Mouse (Mus musculus) neural tube, embryonic 15.5 days (tissue): Measurements from ENCODE around the gene Pml. TPM values are rescaled to one million over a fixed set of nuclear protein-coding genes. Genes with fewer than 3 reads are reported as not detected.

Experiments used
- ATAC-seq: fragments of 200-750 bp; cut with Nextera tagmentation; 2 replicates; pipeline ENCODE4 v1.8.0; 2017; ENCODE audit warnings: mild to moderate bottlenecking, moderate TSS enrichment, moderate library complexity; ENCODE audit not compliant: low FRiP score
- H3K27ac ChIP-seq: fragments of 300-500 bp; sonication (generic); replicated peaks from 2 replicates; pipeline ENCODE4 v1.5.1; 2015; ENCODE audit warnings: mild to moderate bottlenecking, inconsistent platforms
- H3K27me3 ChIP-seq: fragments of 300-500 bp; sonication (generic); replicated peaks from 2 replicates; pipeline ENCODE4 v1.6.1; 2015; ENCODE audit warnings: inconsistent platforms
- H3K36me3 ChIP-seq: fragments of 300-500 bp; sonication (generic); 2 replicates; pipeline ENCODE4 v1.6.1; 2015; ENCODE audit warnings: inconsistent platforms
- H3K4me1 ChIP-seq: fragments of 300-500 bp; sonication (generic); 2 replicates; pipeline ENCODE4 v1.6.1; 2015; ENCODE audit warnings: inconsistent platforms
- H3K4me2 ChIP-seq: fragments of 300-500 bp; sonication (generic); 2 replicates; pipeline ENCODE4 v1.6.1; 2015; ENCODE audit warnings: inconsistent platforms, mild to moderate bottlenecking, moderate library complexity
- H3K4me3 ChIP-seq: fragments of 300-500 bp; sonication (generic); replicated peaks from 2 replicates; pipeline ENCODE4 v1.5.1; 2015; ENCODE audit warnings: mild to moderate bottlenecking, inconsistent platforms
- H3K9ac ChIP-seq: fragments of 300-500 bp; sonication (generic); replicated peaks from 2 replicates; pipeline ENCODE4 v1.6.1; 2015; ENCODE audit warnings: mild to moderate bottlenecking, inconsistent platforms
- H3K9me3 ChIP-seq: fragments of 300-500 bp; sonication (generic); replicated peaks from 2 replicates; pipeline ENCODE4 v1.6.1; 2016; ENCODE audit warnings: inconsistent platforms
- WGBS: fragments of 180-500 bp; shearing (Covaris S2); methylation state at CpG from one replicate; pipeline ENCODE4 v1.1.7; 2015; ENCODE audit warnings: mixed read lengths; 5-methylcytosine and 5-hydroxymethylcytosine counted together
- polyA plus RNA-seq: library from polyadenylated mRNA; unstranded; fragments of >200 nt; fragmentation: Nextera tagmentation; extraction: Ambion mirVana; gene quantifications from 2 replicates; pipeline ENCODE4 v1.2.1, GENCODE M21; 2015

Pml gene
- polyA plus RNA-seq, 1 experiment from 2014 or later: 3.9 TPM

GRCm38 (mm10) chr9:58250322-58250721 lies 736 bp upstream of the Pml start:
- WGBS: 77% methylated on average over 8 of the region's 8 CpGs
- H3K4me2 ChIP-seq: peak overlapping the region; percentile 58
- no peak overlapping the region; the same call in 1 of the 2 replicates for H3K9ac ChIP-seq
- no peaks in the 10 kb centered on the region for H3K27me3 ChIP-seq
- peaks cover 40% of the 10 kb centered on the region for H3K4me1 ChIP-seq
- peak overlapping the region; percentile 46; the same call in 1 of the 2 replicates for H3K27ac ChIP-seq
- H3K36me3 ChIP-seq: 0 out of 2 replicates have a peak, but pooled peaks cover under 1% of the 10 kb centered on the region
- H3K4me3 ChIP-seq: no peak overlapping the region
- ATAC-seq: no peak
- H3K9me3 ChIP-seq: no peaks in the 10 kb centered on the region

GRCm38 (mm10) chr9:58248746-58249413 lies 706 bp downstream of the Pml start:
- peak overlapping the region; percentile 58 for H3K4me2 ChIP-seq
- H3K9ac ChIP-seq: no peak overlapping the region
- H3K36me3 ChIP-seq: no peaks in the 10 kb centered on the region
- peaks cover 29% of the 10 kb centered on the region for H3K4me1 ChIP-seq
- H3K9me3 ChIP-seq: no peaks in the 10 kb centered on the region
- H3K27me3 ChIP-seq: no peaks in the 10 kb centered on the region
- peak overlapping the region; percentile 38 for H3K4me3 ChIP-seq
- no peak overlapping the region for H3K27ac ChIP-seq
- WGBS: 46% methylated on average over 7 of the region's 7 CpGs
- ATAC-seq: no peak

GRCm38 (mm10) chr9:58247064-58247759 lies 2.4 kb downstream of the Pml start:
- Histone ChIP-seq H3K4me1 (peaks cover 38% of the 10 kb centered on the region), H3K9me3 (no peaks in the 10 kb centered on the region), H3K9ac (peak overlapping the region; percentile 36; the same call in 1 of the 2 replicates), H3K4me3 (peak overlapping the region; percentile 10; the same call in 1 of the 2 replicates), H3K27me3 (no peaks in the 10 kb centered on the region), H3K36me3 (no peaks in the 10 kb centered on the region), H3K27ac (peak overlapping the region; percentile 34; the same call in 1 of the 2 replicates), H3K4me2 (peak overlapping the region; percentile 49)
- ATAC-seq: peak; percentile 62; the same call in 1 of the 2 replicates
- WGBS: 13% methylated on average over 25 of the region's 25 CpGs

GRCm38 (mm10) chr9:58246083-58246591 lies 3.4 kb downstream of the Pml start:
- 45% methylated on average over 4 of the region's 4 CpGs for WGBS
- Histone ChIP-seq H3K4me3 (no peak overlapping the region), H3K27me3 (no peaks in the 10 kb centered on the region), H3K27ac (no peak overlapping the region), H3K9ac (no peak overlapping the region), H3K4me2 (no peak overlapping the region), H3K4me1 (peaks cover 49% of the 10 kb centered on the region), H3K36me3 (no peaks in the 10 kb centered on the region), H3K9me3 (no peaks in the 10 kb centered on the region)
- ATAC-seq: no peak

GRCm38 (mm10) chr9:58243696-58244095 lies 5.9 kb downstream of the Pml start:
- peaks cover 33% of the 10 kb centered on the region for H3K4me1 ChIP-seq
- no peaks in the 10 kb centered on the region for H3K9me3 ChIP-seq
- no peaks in the 10 kb centered on the region for H3K27me3 ChIP-seq
- H3K4me2 ChIP-seq: no peak overlapping the region
- whole genome bisulfite sequencing: 84% methylated on average over 6 of the region's 6 CpGs
- no peak overlapping the region for H3K4me3 ChIP-seq
- H3K27ac ChIP-seq: no peak overlapping the region
- ATAC-seq: no peak
- no peaks in the 10 kb centered on the region for H3K36me3 ChIP-seq
- H3K9ac ChIP-seq: no peak overlapping the region

- 66% methylated on average over 5 of the region's 5 CpGs for WGBS
- no peaks in the 10 kb centered on the region for H3K36me3 ChIP-seq
Measured at GRCm38 (mm10) chr9:58242696-58243095, 6.9 kb downstream of the Pml start.

GRCm38 (mm10) chr9:58241780-58242485 lies 7.7 kb downstream of the Pml start:
- H3K27ac ChIP-seq: no peak overlapping the region
- WGBS: 46% methylated on average over 9 of the region's 9 CpGs
- H3K4me1 ChIP-seq: peaks cover 27% of the 10 kb centered on the region
- no peaks in the 10 kb centered on the region for H3K27me3 ChIP-seq
- H3K4me3 ChIP-seq: no peak overlapping the region
- no peak overlapping the region for H3K9ac ChIP-seq
- H3K4me2 ChIP-seq: no peak overlapping the region
- H3K9me3 ChIP-seq: no peaks in the 10 kb centered on the region
- no peak for ATAC-seq
- H3K36me3 ChIP-seq: no peaks in the 10 kb centered on the region

More at GRCm38 (mm10) chr9:58242696-58243095, 6.9 kb downstream of the Pml start:
- Histone ChIP-seq H3K27me3 (no peaks in the 10 kb centered on the region), H3K9ac (no peak overlapping the region), H3K4me1 (peaks cover 32% of the 10 kb centered on the region), H3K4me3 (no peak overlapping the region), H3K4me2 (no peak overlapping the region), H3K9me3 (no peaks in the 10 kb centered on the region), H3K27ac (no peak overlapping the region)
- ATAC-seq: no peak

- Histone ChIP-seq H3K36me3 (no peaks in the 10 kb centered on the region), H3K27me3 (no peaks in the 10 kb centered on the region), H3K4me2 (no peak overlapping the region), H3K27ac (no peak overlapping the region), H3K9me3 (no peaks in the 10 kb centered on the region), H3K4me1 (no peaks in the 10 kb centered on the region), H3K9ac (no peak overlapping the region), H3K4me3 (no peak overlapping the region)
- WGBS: 98% methylated on average over 28 of the region's 28 CpGs
- no peak for ATAC-seq
Measured at GRCm38 (mm10) chr9:58234502-58235015, 15.0 kb downstream of the Pml start.

GRCm38 (mm10) chr9:58232374-58232773 lies 17.2 kb downstream of the Pml start:
- Histone ChIP-seq H3K4me3 (no peak overlapping the region), H3K36me3 (0 out of 2 replicates have a peak, but pooled peaks cover 3% of the 10 kb centered on the region), H3K9ac (no peak overlapping the region), H3K27me3 (no peaks in the 10 kb centered on the region), H3K9me3 (no peaks in the 10 kb centered on the region), H3K4me2 (no peak overlapping the region), H3K27ac (0 out of 2 replicates have a peak overlapping the region, but pooled peaks have one; percentile 23), H3K4me1 (no peaks in the 10 kb centered on the region)
- 73% methylated on average over 5 of the region's 5 CpGs for WGBS
- no peak for ATAC-seq

- H3K9ac ChIP-seq: no peak overlapping the region
- no peak for ATAC-seq
- H3K36me3 ChIP-seq: 0 out of 2 replicates have a peak, but pooled peaks cover 3% of the 10 kb centered on the region
- no peaks in the 10 kb centered on the region for H3K27me3 ChIP-seq
- no peaks in the 10 kb centered on the region for H3K4me1 ChIP-seq
- no peak overlapping the region for H3K4me2 ChIP-seq
- no peaks in the 10 kb centered on the region for H3K9me3 ChIP-seq
- no peak overlapping the region for H3K4me3 ChIP-seq
- H3K27ac ChIP-seq: no peak overlapping the region
- 76% methylated on average over 6 of the region's 6 CpGs for WGBS
Measured at GRCm38 (mm10) chr9:58231746-58232145, 17.8 kb downstream of the Pml start.

- no peaks in the 10 kb centered on the region for H3K27me3 ChIP-seq
- H3K4me3 ChIP-seq: no peak overlapping the region
- 96% methylated on average over 9 of the region's 9 CpGs for WGBS
- no peak overlapping the region for H3K27ac ChIP-seq
- 0 out of 2 replicates have a peak, but pooled peaks cover 3% of the 10 kb centered on the region for H3K36me3 ChIP-seq
- H3K4me2 ChIP-seq: no peak overlapping the region
- no peaks in the 10 kb centered on the region for H3K4me1 ChIP-seq
- H3K9ac ChIP-seq: no peak overlapping the region
- no peak for ATAC-seq
- H3K9me3 ChIP-seq: no peaks in the 10 kb centered on the region
Measured at GRCm38 (mm10) chr9:58228777-58229466, 20.7 kb downstream of the Pml start.
